Mouse (Mus musculus) thymus, adult 2 months (tissue): ENCODE data around the gene Lurap1.

Experiments
- CTCF ChIP-seq: fragments of 200-500 bp; IDR thresholded peaks from 2 replicates; pipeline ENCODE4 v1.5.1; 2012; ENCODE audit warnings: mild to moderate bottlenecking, control low read depth, low read length, moderate library complexity, borderline replicate concordance; ENCODE audit not compliant: control insufficient read depth, poor library complexity, insufficient read depth; ENCODE audit errors: extremely low read depth
- POLR2A ChIP-seq: fragments of 200-500 bp; IDR thresholded peaks from 2 replicates; pipeline ENCODE4 v1.6.1; 2012; ENCODE audit warnings: mild to moderate bottlenecking, low read length, control low read depth, moderate library complexity; ENCODE audit not compliant: control insufficient read depth, poor library complexity, insufficient read depth; ENCODE audit errors: extremely low read depth

DNA sequence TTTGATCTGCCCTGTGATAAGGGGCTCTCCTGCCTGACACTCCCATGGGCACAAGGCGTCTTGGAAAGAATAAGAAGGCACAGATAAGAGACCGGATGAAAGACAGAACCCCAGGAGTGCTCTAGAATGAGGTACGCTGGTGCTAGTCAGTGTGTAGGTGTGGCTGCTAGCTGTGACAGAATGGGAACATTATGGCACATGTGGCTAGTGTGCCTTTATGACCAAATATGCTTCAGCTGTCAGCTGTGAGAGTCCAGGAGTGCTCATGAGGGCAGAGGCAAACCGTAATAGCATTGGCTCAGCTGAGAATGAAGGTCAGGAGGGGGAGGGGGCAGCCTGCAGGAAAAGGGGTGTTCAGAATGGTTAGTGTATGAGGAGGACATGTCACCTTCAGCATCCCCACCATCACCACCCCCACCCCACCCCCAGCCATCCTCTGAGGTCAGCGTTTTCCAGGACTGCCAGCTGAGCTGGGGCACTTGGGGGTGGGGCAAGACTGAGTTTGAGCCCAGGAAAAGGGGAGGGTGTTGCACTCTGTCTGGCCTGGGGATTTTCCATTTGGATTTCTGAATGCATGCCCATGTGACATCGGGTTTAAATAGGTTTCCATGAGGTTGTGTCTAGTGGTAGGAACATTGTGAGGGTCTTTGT lies 23.5 kb upstream of the Lurap1 start:
- TF ChIP-seq POLR2A, result no peak
- no peak for TF ChIP-seq CTCF
